Mouse (Mus musculus) cerebellum, adult 2 months (tissue): ENCODE data around the gene Traf4.

Experiments used
- CTCF ChIP-seq: fragments of 200-500 bp; IDR thresholded peaks from 2 replicates; pipeline ENCODE4 v1.5.1; 2011; ENCODE audit warnings: low read depth, mild to moderate bottlenecking, control low read depth, low read length, moderate library complexity, borderline replicate concordance; ENCODE audit not compliant: insufficient read depth
- POLR2A ChIP-seq: fragments of 200-500 bp; IDR thresholded peaks from 2 replicates; pipeline ENCODE4 v1.6.1; 2011; ENCODE audit warnings: low read length, control low read depth, borderline replicate concordance; ENCODE audit not compliant: insufficient read depth

DNA sequence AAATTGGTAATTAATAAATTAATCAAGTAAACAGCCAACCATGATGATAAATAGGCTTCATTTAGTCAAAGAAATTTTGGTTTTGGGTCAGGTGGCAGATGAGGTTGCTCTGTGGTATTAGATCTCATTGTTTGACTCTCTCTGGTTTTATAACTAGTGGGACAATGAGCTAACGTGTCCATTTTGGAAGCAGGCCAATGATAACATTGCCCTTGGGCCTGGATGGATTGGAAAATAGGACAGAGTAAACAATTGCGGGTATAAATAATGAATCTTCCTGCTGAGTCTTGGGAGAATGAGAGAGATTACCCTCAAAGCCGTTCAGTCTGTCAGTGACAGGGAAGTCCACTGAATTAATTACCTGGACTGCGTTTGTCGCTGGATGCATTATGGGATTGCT, 44.2 kb downstream of the Traf4 start:
- TF ChIP-seq POLR2A (no peak), CTCF (no peak)
